Mouse (Mus musculus): Measurements from ENCODE around the gene Pter. TPM values are rescaled to one million over a fixed set of nuclear protein-coding genes. Genes with fewer than 3 reads are reported as not detected.

Gene Pter
- total and polyA plus RNA-seq, 3 experiments, result 27.2 to 90.9 (median 53.7) TPM

DNA sequence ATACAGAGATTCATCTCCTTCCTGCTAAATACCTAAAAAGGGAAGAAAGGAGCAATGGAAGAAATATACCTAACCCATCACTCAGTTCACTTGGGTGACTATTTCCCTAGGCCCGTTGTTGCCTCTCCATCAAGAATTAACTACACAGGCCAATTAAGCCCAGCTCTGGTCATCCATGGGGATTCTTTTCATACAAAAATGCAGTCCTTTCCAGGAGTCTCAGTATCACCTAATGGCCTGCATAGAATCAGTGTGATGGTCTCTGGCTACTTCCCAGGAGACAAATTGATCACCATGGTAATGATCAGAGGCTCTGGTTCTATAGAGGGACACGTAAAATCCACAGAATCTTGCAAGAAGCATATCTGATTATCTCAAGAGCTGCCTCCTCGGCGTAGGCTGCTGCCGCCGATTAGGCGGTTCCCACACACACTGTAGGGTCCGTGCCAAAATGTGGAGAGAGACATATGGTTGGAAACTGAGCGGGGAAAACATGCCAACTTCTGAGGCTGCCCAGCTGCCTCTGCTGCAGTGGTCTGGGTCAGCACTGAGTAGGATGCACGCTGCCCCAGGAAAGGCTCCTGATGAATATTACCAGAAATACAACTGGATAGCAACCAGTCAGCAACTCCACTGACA is 40.4 kb upstream of the Pter start:
- no peak overlapping the region for H3K4me2 ChIP-seq (ENCODE audit: insufficient read depth, low read depth, poor library complexity, severe bottlenecking)
- H3K36me3 ChIP-seq (replicated peaks in 1 of 2; ENCODE audit: control insufficient read depth in 1 of 2, insufficient read depth in 1 of 2, low read length in 1 of 2), result no peaks in the 10 kb centered on the region
- no peak for DNase-seq (ENCODE audit: extremely low read depth)
- dilution Hi-C loops (cut with MboI; ENCODE audit: extremely low pct_ligation_motif_present, extremely low pct_unique_long_range_greater_than_20kb, low sequenced_read_pairs) (no loop called here), in situ Hi-C loops (cut with MboI; ENCODE audit: low pct_ligation_motif_present, low pct_unique_long_range_greater_than_20kb, low sequenced_read_pairs) (no loop called here)
- TF ChIP-seq SMC3 (IDR thresholded peaks at IDR 0.05; ENCODE audit: low read depth, low read length) (no peak), IRF4 (IDR thresholded peaks at IDR 0.05; ENCODE audit: low read depth, low read length) (no peak), MAFK (IDR thresholded peaks at IDR 0.05; ENCODE audit: insufficient replicate concordance, low read length) (no peak), CHD1 (IDR thresholded peaks at IDR 0.05; ENCODE audit: low read depth, low read length) (no peak), JUN (IDR thresholded peaks at IDR 0.05; ENCODE audit: insufficient read depth, low read depth, low read length) (no peak), MAX (IDR thresholded peaks at IDR 0.05; ENCODE audit: low read length) (no peak), ETS1 (conservative IDR thresholded peaks at IDR 0.05; ENCODE audit: low read depth, low read length) (no peak), ELF1 (IDR thresholded peaks at IDR 0.05; ENCODE audit: low read depth, low read length) (no peak), NELFE (IDR thresholded peaks at IDR 0.05; ENCODE audit: low read depth, low read length) (no peak), NRF1 (IDR thresholded peaks at IDR 0.05; ENCODE audit: low read depth, low read length) (no peak), PAX5 (IDR thresholded peaks at IDR 0.05; ENCODE audit: low read length) (no peak), UBTF (IDR thresholded peaks at IDR 0.05; ENCODE audit: low read depth, low read length) (no peak), RCOR1 (conservative IDR thresholded peaks at IDR 0.05; ENCODE audit: low read depth, low read length) (no peak), ZC3H11A (IDR thresholded peaks at IDR 0.05; ENCODE audit: low read depth, low read length) (no peak), USF1 (IDR thresholded peaks at IDR 0.05; ENCODE audit: low read depth, low read length) (no peak), CTCF (conservative IDR thresholded peaks at IDR 0.05 in 1 of 2, IDR thresholded peaks at IDR 0.05 in 1 of 2; ENCODE audit: low read depth in 2 of 2, low read length in 2 of 2) (no peak), ZKSCAN1 (IDR thresholded peaks at IDR 0.05; ENCODE audit: borderline replicate concordance, low read depth, low read length) (no peak), CHD2 (IDR thresholded peaks at IDR 0.05; ENCODE audit: low read length) (no peak), BHLHE40 (IDR thresholded peaks at IDR 0.05; ENCODE audit: low read depth, low read length) (no peak)
- H3K27me3 ChIP-seq (replicated peaks), result no peaks in the 10 kb centered on the region
- H3K27ac ChIP-seq (ENCODE audit: insufficient read depth, low read depth), result no peak overlapping the region
- no peaks in the 10 kb centered on the region for H3K79me2 ChIP-seq (replicated peaks; ENCODE audit: control insufficient read depth, extremely low read depth, insufficient read depth, poor library complexity, severe bottlenecking)
- H3K4me1 ChIP-seq (ENCODE audit: control insufficient read depth in 1 of 2, insufficient read depth in 2 of 2), result no peaks in the 10 kb centered on the region
- no peak overlapping the region for H3K4me3 ChIP-seq (replicated peaks in 1 of 3; ENCODE audit: low read depth in 2 of 3, low read length in 2 of 3, poor library complexity in 1 of 3)
- H3K9ac ChIP-seq (ENCODE audit: insufficient read depth, low read depth), result no peak overlapping the region
- H3K9me3 ChIP-seq (replicated peaks; ENCODE audit: low read length), result no peaks in the 10 kb centered on the region

DNA sequence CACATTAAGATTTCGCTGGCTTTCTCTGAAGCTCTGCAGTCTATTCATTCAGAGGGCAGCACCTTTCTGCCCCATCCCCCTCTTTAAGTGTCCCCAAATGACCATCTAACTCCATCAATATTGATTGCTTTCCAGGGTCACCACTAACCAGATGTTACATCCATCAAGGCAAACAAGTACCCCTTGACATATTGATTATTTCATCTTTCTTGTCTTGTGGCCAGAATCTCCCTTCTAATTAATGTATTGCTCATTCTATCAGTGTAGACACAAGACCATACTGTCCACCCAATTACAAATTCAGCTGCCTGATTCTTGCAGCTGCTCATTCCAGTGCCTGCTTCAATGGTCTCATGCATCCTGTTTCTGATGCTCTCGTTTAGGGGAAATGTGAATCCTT is 36.8 kb upstream of the Pter start:
- Histone ChIP-seq H3K79me2 (replicated peaks; ENCODE audit: control insufficient read depth, extremely low read depth, insufficient read depth, poor library complexity, severe bottlenecking) (no peaks in the 10 kb centered on the region), H3K4me2 (ENCODE audit: insufficient read depth, low read depth, poor library complexity, severe bottlenecking) (no peak overlapping the region), H3K4me3 (replicated peaks in 1 of 3; ENCODE audit: low read depth in 2 of 3, low read length in 2 of 3, poor library complexity in 1 of 3) (no peak overlapping the region), H3K9me3 (replicated peaks; ENCODE audit: low read length) (no peaks in the 10 kb centered on the region), H3K4me1 (ENCODE audit: control insufficient read depth in 1 of 2, insufficient read depth in 2 of 2) (no peaks in the 10 kb centered on the region), H3K9ac (ENCODE audit: insufficient read depth, low read depth) (no peak overlapping the region), H3K27ac (ENCODE audit: insufficient read depth, low read depth) (no peak overlapping the region), H3K27me3 (replicated peaks) (no peaks in the 10 kb centered on the region), H3K36me3 (replicated peaks in 1 of 2; ENCODE audit: control insufficient read depth in 1 of 2, insufficient read depth in 1 of 2, low read length in 1 of 2) (no peaks in the 10 kb centered on the region)
- no peak for TF ChIP-seq MAFK (IDR thresholded peaks at IDR 0.05; ENCODE audit: insufficient replicate concordance, low read length)
- TF ChIP-seq CHD1 (IDR thresholded peaks at IDR 0.05; ENCODE audit: low read depth, low read length), result no peak
- no peak for TF ChIP-seq RAD21 (IDR thresholded peaks at IDR 0.05; ENCODE audit: low read depth, low read length)
- TF ChIP-seq MXI1 (IDR thresholded peaks at IDR 0.05; ENCODE audit: low read depth, low read length), result no peak
- no peak for TF ChIP-seq CHD2 (IDR thresholded peaks at IDR 0.05; ENCODE audit: low read length)
- TF ChIP-seq JUN (IDR thresholded peaks at IDR 0.05; ENCODE audit: insufficient read depth, low read depth, low read length), result no peak
- no peak for TF ChIP-seq SIN3A (IDR thresholded peaks at IDR 0.05; ENCODE audit: low read length)
- no peak for TF ChIP-seq UBTF (IDR thresholded peaks at IDR 0.05; ENCODE audit: low read depth, low read length)
- TF ChIP-seq USF1 (IDR thresholded peaks at IDR 0.05; ENCODE audit: low read depth, low read length), result no peak
- no peak for TF ChIP-seq CTCF (conservative IDR thresholded peaks at IDR 0.05 in 1 of 2, IDR thresholded peaks at IDR 0.05 in 1 of 2; ENCODE audit: low read depth in 2 of 2, low read length in 2 of 2)
- TF ChIP-seq ZC3H11A (IDR thresholded peaks at IDR 0.05; ENCODE audit: low read depth, low read length), result no peak
- no peak for TF ChIP-seq BHLHE40 (IDR thresholded peaks at IDR 0.05; ENCODE audit: low read depth, low read length)
- no peak for TF ChIP-seq ZKSCAN1 (IDR thresholded peaks at IDR 0.05; ENCODE audit: borderline replicate concordance, low read depth, low read length)
- no peak for TF ChIP-seq PAX5 (IDR thresholded peaks at IDR 0.05; ENCODE audit: low read length)
- no peak for TF ChIP-seq JUND (conservative IDR thresholded peaks at IDR 0.05; ENCODE audit: low read depth, low read length)
- TF ChIP-seq KAT2A (IDR thresholded peaks at IDR 0.05; ENCODE audit: insufficient replicate concordance, low read length), result no peak
- in situ Hi-C loops (cut with MboI; ENCODE audit: low pct_ligation_motif_present, low pct_unique_long_range_greater_than_20kb, low sequenced_read_pairs), result no loop called here
- DNase-seq (ENCODE audit: extremely low read depth), result no peak
- dilution Hi-C loops (cut with MboI; ENCODE audit: extremely low pct_ligation_motif_present, extremely low pct_unique_long_range_greater_than_20kb, low sequenced_read_pairs), result no loop called here

Measured in CH12.LX (cell line).